Mouse (Mus musculus): Measurements from ENCODE around the gene Sufu.

Gene Sufu

DNA sequence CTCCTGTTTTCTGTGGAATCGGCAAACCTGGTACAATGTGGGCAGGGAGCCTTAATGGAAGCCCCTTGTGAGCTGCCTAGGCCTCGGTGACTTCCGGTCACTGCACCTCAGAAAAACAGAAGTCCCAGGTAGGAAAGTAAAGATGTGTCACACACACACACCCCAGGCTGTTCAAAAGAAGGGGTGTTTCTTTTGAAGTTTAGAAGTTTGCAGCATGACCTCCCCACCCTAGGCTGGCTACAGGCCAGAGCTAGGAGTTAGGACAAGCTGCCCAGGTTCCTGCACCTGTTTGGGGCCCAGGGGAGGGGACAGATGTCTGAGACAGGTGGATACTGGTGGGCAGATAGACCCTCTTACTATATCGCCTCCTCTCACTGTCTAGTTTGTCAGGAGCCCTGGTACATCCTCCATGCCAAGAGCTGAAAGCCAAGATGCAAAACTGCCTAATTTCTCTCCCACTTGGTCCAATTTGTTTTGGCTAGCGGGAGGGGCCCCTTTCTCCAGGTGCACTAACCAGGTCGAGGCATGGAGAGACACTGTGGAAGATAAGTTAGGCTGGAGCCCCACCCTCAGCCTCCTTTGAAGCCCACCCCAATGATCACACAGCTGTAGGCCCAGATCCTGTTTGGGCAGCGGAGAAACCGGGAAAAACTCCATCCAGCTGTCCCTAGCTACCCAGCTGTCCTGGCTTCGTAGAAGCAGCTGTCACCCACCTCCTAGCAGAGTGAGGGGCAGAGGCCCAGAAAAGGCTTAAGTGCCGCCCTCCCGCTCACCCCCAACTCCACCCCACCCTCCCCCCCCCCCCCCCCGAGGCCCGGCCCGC is 121.0 kb downstream of the Sufu start:
- DNase-seq, result no peak

- DNase-seq, result no peak
Observed at GRCm38 (mm10) chr19:46518352-46518787, 121.7 kb downstream of the Sufu start.

DNA sequence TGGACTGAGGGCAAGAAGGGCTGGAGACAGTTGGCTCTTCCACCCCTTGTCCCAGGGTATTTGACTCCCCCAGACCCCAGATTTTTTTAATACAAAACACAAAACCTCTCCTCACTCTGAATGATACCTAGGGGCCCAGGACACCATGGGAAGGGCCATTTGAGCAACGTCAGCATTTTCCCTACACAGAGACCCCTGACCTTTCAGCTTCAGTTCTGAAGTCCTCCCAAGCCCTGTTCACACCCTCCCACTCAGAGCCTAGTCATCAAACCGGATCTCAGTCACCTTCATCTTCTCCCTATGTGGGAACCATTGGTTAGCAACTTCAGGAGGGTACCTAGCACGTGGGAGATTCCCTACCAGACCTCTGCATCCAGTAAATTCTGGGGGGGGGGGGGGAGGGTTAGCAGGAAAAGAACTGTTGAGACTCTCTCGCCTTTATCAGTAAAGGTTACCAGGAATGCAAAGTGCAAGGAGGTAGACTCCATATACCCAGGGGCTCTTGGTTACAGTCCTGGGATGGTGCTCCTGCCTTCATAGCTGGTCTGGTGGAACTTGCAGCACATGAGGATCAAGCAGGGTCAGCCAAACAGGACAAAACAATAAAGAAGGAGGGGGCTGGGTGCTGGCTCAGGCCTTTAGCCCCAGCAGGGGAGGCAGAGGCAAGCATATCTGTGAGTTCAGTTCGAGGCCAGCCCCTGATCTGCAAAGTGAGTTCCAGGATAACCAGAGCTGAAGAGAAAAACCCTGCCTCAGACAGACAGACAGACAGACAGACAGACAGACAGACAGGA is 122.3 kb downstream of the Sufu start:
- DNase-seq, result no peak

DNA sequence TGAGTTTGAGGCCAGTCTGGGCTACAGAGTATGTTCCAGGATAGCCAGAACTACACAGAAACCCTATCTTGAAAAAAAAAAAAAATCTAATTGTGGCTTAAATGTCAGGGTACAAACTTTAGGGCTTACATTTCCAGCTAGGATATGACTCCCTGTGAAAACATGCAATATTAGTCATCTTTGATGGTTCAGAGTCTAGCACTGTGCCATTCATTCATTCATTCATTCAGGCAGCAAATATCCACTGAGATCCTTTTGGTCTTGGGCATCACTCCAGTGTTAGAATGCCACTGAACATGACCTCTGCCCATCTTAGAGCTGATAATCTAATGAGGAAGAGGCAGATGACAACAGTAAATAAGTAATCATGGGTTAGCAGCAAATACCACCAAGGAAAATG is 125.0 kb downstream of the Sufu start:
- no peak for DNase-seq

- DNase-seq, result no peak
Observed at GRCm38 (mm10) chr19:46522433-46523044, 125.8 kb downstream of the Sufu start.

GRCm38 (mm10) chr19:46523131-46523479 is 126.4 kb downstream of the Sufu start:
- DNase-seq, result no peak

GRCm38 (mm10) chr19:46523480-46524151 is 126.9 kb downstream of the Sufu start:
- peak; percentile 81 for DNase-seq

DNA sequence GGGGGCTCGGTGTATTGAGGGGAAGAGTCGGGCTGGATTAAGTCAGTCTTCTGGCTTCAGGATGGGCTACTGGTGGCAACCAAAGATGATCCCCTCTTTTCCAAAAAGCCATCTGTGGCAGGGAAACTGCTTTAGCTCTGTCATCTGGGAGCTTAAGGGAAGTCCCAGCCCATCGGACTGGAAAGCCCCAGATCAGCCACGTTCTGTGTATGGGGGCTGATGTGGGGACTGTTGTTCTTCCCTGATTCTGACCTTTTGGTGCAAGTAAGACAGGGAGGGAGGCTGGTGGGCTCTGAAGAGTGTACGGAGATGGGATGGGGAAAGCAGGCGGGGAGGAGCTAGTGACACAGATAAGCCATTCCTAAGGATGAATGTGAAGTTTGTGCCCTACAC is 127.5 kb downstream of the Sufu start:
- no peak for DNase-seq

DNA sequence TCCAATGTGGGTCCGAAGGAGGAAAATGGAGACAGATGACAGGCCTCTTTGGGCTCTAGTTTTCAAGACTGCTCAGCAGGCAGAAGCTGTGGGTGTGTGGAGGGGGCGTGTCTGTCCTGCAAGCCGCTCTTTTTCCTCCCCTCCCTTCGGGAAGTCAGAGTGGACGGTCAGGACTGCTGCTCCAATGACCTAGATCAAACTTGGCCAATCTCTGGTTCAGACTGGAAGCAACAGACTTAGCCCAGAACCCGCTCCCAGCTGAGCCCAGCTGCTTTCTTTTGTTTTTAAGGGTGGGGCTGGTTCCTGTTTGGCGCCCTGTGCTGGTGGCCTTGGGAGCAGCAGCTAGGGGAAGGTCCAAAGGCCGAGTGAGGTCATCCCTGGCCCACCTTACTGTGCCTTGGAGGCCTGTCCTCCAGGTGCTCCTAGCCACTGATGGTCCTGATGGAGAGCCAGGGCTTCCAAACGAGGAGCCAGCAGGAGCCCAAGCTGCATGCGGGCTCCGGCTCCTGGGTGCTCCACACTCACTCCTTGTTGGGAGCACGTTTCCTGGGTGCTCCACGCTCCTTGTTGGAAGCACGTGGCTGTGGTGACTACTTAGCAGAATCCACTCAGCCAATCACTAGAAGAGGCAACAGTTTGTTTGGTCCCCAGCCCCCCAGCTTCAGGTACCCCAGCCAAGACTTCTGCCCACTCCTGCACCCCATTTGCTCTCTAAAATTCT is 128.1 kb downstream of the Sufu start:
- no peak for DNase-seq

DNA sequence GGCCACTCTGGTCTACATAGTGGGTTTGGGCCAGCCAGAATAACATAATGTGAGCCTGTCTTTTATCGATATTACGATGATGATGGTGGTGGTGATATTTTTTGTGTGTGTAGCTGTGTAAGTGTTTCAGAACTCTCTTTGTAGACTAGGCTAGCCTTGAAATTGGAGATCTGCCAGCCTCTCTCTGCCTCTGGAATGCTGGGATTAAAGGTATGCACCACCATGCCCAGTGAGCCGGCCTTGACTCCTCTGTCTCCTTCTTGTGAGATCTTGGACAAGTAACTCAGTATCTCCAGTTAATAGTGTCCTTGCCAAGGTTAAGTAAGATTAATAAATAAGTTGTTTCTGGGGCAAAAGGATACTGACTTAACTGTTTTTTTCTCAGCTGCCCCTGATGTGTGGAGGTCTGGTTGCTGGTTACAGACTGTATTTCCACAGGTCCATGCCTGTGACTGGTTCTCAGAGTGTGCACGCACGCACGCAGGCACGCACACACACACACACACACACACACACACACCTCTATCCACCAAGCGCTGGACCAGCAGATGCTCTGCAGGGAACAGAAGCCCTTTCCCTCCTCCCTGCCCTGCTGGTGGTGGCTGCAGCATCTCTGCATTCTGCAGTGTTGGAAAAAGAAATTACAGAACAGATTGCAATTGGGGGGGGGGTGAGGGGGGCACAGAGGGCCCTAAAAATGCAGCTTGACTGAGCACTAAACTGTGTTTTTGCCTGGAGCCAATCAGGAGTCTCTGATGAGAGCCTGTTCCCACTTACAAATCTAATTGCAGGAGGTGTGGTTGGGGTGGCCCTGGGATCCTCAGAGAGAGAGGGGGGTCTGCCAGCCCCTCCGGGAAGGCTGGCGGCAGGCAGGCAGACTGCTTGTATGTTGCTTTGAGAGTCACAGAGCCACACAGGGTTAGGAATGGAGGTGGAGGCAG is 129.3 kb downstream of the Sufu start:
- DNase-seq, result no peak

GRCm38 (mm10) chr19:46527632-46528528 is 131.2 kb downstream of the Sufu start:
- DNase-seq, result no peak

DNA sequence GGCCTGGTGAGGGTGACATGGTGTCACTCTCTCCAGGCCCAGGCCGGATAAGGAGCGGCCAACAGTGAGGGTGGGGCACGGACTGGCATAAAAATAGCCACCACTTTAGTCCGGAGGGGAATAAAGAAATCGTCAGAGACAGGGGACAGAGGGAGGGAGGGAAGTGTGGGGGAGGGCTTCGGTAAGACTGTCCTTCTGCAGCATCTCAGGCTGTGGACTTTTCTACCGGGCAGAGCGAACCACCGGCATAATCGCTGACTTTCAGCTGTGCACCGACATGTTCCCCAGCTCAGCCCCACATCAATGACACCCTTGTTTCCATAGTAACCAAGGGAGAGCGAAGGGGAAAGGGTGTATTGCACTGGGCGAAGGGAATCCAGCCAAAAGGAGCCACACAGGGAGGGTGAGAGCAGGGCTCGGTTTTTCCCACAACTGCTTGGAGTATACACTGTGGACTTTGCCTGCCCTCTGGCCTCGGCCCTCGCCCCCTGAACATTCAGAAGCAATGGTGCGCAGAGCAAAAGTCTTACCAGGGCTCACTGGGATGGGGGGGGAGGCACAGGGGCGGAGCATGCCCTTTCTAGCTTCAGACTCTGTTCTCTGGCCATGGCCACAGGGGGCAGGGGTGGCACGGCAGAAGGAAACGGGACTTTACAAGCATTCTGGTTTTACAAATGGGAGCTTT is 132.0 kb downstream of the Sufu start:
- DNase-seq, result peak; percentile 66

DNA sequence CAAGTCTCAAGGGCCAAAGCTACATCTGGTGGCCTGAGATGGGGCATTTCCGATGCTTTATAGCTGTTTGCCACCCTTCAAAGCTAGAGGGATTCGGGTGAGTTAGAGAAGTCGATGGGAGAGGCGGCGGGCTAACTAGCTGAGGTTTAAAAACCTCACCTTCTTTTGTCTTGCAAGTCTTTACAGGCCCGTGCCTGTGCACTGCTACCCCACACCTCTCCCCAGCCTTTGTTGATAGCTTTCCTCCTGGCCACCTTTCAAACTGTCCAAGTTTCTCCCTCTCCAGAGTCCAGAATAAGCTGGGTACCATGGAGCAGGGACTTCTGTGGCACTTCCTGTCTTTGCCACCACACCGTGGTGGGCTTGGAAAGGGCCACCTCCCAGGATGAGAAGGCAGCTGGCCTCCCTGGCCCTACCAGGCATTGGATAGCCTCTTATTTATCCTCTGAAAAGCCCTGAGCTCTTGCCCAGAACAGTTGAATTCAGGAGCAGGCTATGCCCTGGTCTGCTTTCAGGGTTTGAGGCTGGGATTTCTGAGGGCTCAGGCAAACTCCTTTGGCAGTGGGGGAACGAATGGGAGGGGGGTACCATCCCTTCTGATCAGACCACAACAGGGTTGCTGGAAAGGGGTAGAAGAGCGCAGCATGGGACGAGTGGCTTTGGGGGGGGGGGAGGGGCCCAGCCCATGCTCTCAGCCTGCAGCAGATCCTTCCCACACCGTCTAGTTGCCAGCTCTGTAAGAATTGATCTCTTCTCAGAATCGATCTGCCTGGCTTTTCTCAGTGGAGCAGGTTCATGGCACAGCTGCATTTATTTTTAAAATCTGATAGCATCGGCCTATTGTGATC is 133.1 kb downstream of the Sufu start:
- no peak for DNase-seq

GRCm38 (mm10) chr19:46530449-46530990 is 133.8 kb downstream of the Sufu start:
- DNase-seq, result no peak

GRCm38 (mm10) chr19:46531071-46532030 is 134.7 kb downstream of the Sufu start:
- DNase-seq, result peak; percentile 59

GRCm38 (mm10) chr19:46532031-46532688 is 135.5 kb downstream of the Sufu start:
- DNase-seq, result no peak

Data from right cerebral cortex, adult 18-20 months (tissue).